Mouse (Mus musculus) small intestine, adult 2 months (tissue): ENCODE measurements around the gene Nr1h5.

Experiments used
- CTCF ChIP-seq: fragments of 200-500 bp; IDR thresholded peaks from 2 replicates; pipeline ENCODE4 v1.5.1; 2012; ENCODE audit warnings: low read depth, mild to moderate bottlenecking, control low read depth, inconsistent platforms, low read length, moderate library complexity, mixed read lengths; ENCODE audit not compliant: insufficient replicate concordance, insufficient read length; ENCODE audit errors: extremely low read depth
- POLR2A ChIP-seq: fragments of 200-500 bp; IDR thresholded peaks from 2 replicates; pipeline ENCODE4 v1.6.1; 2012; ENCODE audit warnings: low read depth, mild to moderate bottlenecking, control low read depth, inconsistent platforms, low read length, moderate library complexity

- TF ChIP-seq POLR2A (no peak), CTCF (no peak)
Observed at GRCm38 (mm10) chr3:102997036-102997435, 33.1 kb upstream of the Nr1h5 start.
